Mouse (Mus musculus): ENCODE results near the gene Ldlrad3. TPM values are rescaled to one million over a fixed set of nuclear protein-coding genes. Genes with fewer than 3 reads are reported as not detected.

The Ldlrad3 gene
- polyA plus RNA-seq, 1 experiment from 2014 or later, result 20.4 TPM

DNA sequence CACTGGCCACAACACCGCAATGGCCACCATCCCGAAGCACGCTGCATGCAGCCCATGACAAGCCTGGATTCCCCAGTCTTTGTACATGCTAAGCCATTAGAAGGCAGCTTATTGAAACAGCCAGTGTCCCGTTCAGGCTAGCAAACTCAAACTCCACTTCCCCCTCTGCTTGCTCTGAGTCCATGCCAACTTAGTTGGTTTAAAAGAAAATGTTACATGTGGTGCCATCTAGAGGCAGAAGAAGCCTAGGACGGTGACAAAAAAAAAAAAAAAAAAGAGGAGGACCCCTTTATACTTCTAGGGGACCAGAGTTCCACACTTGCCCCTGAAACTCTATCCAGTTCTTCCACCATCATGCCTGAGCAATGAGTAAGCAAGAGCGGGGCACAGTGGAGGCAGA, 78.9 kb downstream of the Ldlrad3 start:
- H3K9ac ChIP-seq (ENCODE audit: low read depth, low read length), result no peak overlapping the region
- H3K9me3 ChIP-seq (replicated peaks; ENCODE audit: low read length), result no peaks in the 10 kb centered on the region
- peak; percentile 72 for DNase-seq (ENCODE audit: low spot score)
- peak; percentile 64 for TF ChIP-seq CTCF (IDR thresholded peaks at IDR 0.05; ENCODE audit: low read depth)
- 62% methylated on average over 6 of the region's 6 CpGs for WGBS
- H3K4me1 ChIP-seq (replicated peaks; ENCODE audit: insufficient read depth, low read length), result no peaks in the 10 kb centered on the region
- no peaks in the 10 kb centered on the region for H3K27me3 ChIP-seq (ENCODE audit: insufficient read depth, low read length)
- H3K36me3 ChIP-seq (ENCODE audit: insufficient read depth, low read length), result no peaks in the 10 kb centered on the region
- H3K4me2 ChIP-seq (ENCODE audit: low read length), result no peak overlapping the region
- no peak overlapping the region for H3K27ac ChIP-seq
- ATAC-seq (replicated peaks; ENCODE audit: low FRiP score, low read depth), result no peak
- H3K4me3 ChIP-seq (replicated peaks; ENCODE audit: low read depth, low read length), result no peak overlapping the region

DNA sequence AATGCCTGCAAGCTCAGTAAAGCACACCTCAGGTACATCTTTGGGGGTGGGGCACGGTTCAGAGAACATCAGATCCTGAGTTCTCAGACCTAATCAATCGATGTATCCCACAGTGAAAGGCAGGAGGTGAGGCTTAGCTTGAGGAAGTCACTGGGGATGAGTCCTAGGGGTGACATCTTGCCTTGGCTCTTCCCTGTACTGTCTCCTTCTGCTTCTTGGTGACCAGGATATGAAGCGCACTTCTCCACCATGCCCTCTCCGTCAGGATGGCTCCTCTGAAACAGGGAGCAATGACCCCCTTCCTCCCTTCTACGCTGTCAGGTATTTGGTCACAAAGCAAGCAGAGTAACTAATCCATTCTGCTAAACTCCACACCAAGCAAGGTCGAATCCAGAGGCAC, 79.5 kb downstream of the Ldlrad3 start:
- H3K4me1 ChIP-seq (replicated peaks; ENCODE audit: insufficient read depth, low read length), result no peaks in the 10 kb centered on the region
- 85% methylated on average over 6 of the region's 6 CpGs for WGBS
- H3K4me2 ChIP-seq (ENCODE audit: low read length), result no peak overlapping the region
- no peaks in the 10 kb centered on the region for H3K9me3 ChIP-seq (replicated peaks; ENCODE audit: low read length)
- H3K27ac ChIP-seq, result no peak overlapping the region
- H3K9ac ChIP-seq (ENCODE audit: low read depth, low read length), result no peak overlapping the region
- no peak for ATAC-seq (replicated peaks; ENCODE audit: low FRiP score, low read depth)
- H3K36me3 ChIP-seq (ENCODE audit: insufficient read depth, low read length), result no peaks in the 10 kb centered on the region
- no peak overlapping the region for H3K4me3 ChIP-seq (replicated peaks; ENCODE audit: low read depth, low read length)
- no peaks in the 10 kb centered on the region for H3K27me3 ChIP-seq (ENCODE audit: insufficient read depth, low read length)
- no peak for TF ChIP-seq CTCF (IDR thresholded peaks at IDR 0.05; ENCODE audit: low read depth)
- DNase-seq (ENCODE audit: low spot score), result no peak

DNA sequence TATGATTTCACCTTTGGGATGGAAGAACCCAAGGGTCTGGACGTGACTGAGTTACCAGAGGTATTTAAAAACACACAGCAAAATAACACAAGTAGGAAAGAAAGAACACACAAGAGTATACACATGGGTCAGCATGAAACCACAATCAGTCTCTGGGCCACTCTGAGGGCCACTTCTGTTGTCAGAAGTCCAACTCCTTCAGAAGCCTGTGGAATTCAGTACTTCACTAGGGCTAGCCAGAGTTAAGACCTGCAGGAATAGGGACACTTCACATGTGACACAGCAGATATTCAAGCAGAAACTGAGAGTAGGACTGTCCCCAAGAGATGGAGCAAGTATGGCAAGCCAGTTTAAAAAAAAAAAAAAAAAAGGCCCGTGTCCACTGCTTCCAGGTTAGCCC, 80.7 kb downstream of the Ldlrad3 start:
- no peak overlapping the region for H3K27ac ChIP-seq
- H3K27me3 ChIP-seq (ENCODE audit: insufficient read depth, low read length), result no peaks in the 10 kb centered on the region
- WGBS, result 97% methylated on average over 2 of the region's 2 CpGs
- H3K4me2 ChIP-seq (ENCODE audit: low read length), result no peak overlapping the region
- no peaks in the 10 kb centered on the region for H3K4me1 ChIP-seq (replicated peaks; ENCODE audit: insufficient read depth, low read length)
- TF ChIP-seq CTCF (IDR thresholded peaks at IDR 0.05; ENCODE audit: low read depth), result no peak
- no peak for DNase-seq (ENCODE audit: low spot score)
- no peak for ATAC-seq (replicated peaks; ENCODE audit: low FRiP score, low read depth)
- H3K4me3 ChIP-seq (replicated peaks; ENCODE audit: low read depth, low read length), result no peak overlapping the region
- no peaks in the 10 kb centered on the region for H3K36me3 ChIP-seq (ENCODE audit: insufficient read depth, low read length)
- no peaks in the 10 kb centered on the region for H3K9me3 ChIP-seq (replicated peaks; ENCODE audit: low read length)
- H3K9ac ChIP-seq (ENCODE audit: low read depth, low read length), result no peak overlapping the region

DNA sequence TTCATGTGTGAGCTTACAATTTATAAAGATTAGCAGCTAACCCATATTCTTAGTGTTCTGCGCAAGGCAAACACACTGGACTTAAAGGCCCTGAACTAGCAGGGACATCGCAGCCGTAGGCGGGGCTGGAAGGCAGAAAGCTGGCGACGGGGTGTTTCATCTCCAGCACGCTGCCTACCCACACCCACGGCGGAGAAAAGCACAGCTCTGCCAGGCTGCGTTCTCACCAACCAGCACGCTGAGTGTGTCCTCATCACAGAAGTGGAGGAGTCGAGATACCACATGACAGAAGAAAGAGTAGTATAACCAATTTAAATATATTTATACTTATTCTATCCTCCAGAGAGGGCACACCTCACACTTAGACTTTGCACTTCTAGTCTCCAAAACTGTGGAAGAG, 82.2 kb downstream of the Ldlrad3 start:
- 87% methylated on average over 12 of the region's 12 CpGs for WGBS
- TF ChIP-seq CTCF (IDR thresholded peaks at IDR 0.05; ENCODE audit: low read depth), result no peak
- Histone ChIP-seq H3K9me3 (replicated peaks; ENCODE audit: low read length) (no peaks in the 10 kb centered on the region), H3K9ac (ENCODE audit: low read depth, low read length) (no peak overlapping the region), H3K27me3 (ENCODE audit: insufficient read depth, low read length) (no peaks in the 10 kb centered on the region), H3K4me3 (replicated peaks; ENCODE audit: low read depth, low read length) (no peak overlapping the region), H3K4me2 (ENCODE audit: low read length) (no peak overlapping the region), H3K4me1 (replicated peaks; ENCODE audit: insufficient read depth, low read length) (no peaks in the 10 kb centered on the region), H3K36me3 (ENCODE audit: insufficient read depth, low read length) (no peaks in the 10 kb centered on the region), H3K27ac (no peak overlapping the region)
- DNase-seq (ENCODE audit: low spot score), result no peak
- ATAC-seq (replicated peaks; ENCODE audit: low FRiP score, low read depth), result no peak

DNA sequence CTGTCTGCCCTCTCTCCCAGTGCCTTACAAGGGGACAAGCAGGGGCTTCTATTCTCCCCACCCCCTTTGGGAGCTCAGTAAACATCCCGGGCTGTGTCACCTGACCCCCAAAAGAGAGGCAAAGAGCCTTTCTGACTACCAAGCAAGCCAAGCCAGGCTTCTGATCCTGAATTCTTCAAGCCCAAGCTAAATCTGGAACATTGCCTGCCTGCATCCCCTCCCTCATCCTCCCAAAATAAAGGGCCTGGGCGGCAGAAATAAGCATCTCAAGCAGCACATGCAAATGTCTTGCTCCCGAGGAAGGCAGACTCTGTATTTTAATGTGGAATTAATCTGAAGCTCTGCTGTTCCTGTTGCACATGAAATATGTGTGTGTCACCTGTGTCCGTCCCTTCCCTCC, 85.7 kb downstream of the Ldlrad3 start:
- Histone ChIP-seq H3K4me2 (ENCODE audit: low read length) (no peak overlapping the region), H3K27ac (no peak overlapping the region), H3K9ac (ENCODE audit: low read depth, low read length) (no peak overlapping the region), H3K9me3 (replicated peaks; ENCODE audit: low read length) (no peaks in the 10 kb centered on the region), H3K27me3 (ENCODE audit: insufficient read depth, low read length) (no peaks in the 10 kb centered on the region), H3K4me1 (replicated peaks; ENCODE audit: insufficient read depth, low read length) (no peaks in the 10 kb centered on the region), H3K4me3 (replicated peaks; ENCODE audit: low read depth, low read length) (no peak overlapping the region), H3K36me3 (ENCODE audit: insufficient read depth, low read length) (no peaks in the 10 kb centered on the region)
- ATAC-seq (replicated peaks; ENCODE audit: low FRiP score, low read depth), result no peak
- 60% methylated on average over 4 of the region's 4 CpGs for WGBS
- TF ChIP-seq CTCF (IDR thresholded peaks at IDR 0.05; ENCODE audit: low read depth), result no peak
- no peak for DNase-seq (ENCODE audit: low spot score)

DNA sequence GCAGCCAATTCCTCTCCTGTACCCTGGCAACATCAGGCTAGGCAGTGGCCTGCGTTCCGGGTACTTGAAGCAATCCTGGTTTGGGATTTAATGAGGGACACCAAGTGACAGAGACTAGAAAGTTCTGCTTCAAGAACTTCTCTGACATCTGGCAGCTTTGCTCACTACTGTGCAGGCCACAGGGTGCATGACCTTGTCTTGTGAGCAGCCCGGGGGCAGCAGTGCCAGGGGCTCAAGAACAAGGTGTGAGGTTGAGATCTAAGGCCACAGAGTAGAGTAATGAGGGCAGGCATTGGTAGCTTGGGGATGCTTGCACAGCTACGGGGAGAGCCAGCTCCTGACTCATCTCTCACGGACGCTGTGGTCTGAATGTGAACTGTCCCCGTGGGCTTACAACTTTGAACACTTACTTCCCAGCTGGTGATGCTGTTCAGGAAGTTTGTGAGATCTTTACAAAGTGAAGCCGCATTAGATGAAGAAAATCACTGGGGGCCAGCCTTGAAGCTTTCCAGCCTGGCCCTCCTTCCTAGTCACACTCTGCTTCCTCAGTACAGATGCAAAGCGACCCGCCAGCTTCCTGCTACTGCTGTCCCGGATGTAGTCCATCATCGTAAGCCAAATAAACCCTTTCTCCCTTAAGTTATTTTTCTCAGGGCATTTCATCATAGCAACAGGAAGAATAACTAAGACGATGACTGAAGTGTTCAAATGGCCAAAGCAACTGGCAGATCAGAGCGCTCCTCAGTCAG, 86.3 kb downstream of the Ldlrad3 start:
- TF ChIP-seq CTCF (IDR thresholded peaks at IDR 0.05; ENCODE audit: low read depth), result no peak
- H3K9ac ChIP-seq (ENCODE audit: low read depth, low read length), result no peak overlapping the region
- H3K27me3 ChIP-seq (ENCODE audit: insufficient read depth, low read length), result no peaks in the 10 kb centered on the region
- ATAC-seq (replicated peaks; ENCODE audit: low FRiP score, low read depth) (no peak; the same call in 1 of the 2 replicates), DNase-seq (ENCODE audit: low spot score) (peak; percentile 46)
- H3K4me2 ChIP-seq (ENCODE audit: low read length), result no peak overlapping the region
- no peaks in the 10 kb centered on the region for H3K36me3 ChIP-seq (ENCODE audit: insufficient read depth, low read length)
- no peak overlapping the region for H3K27ac ChIP-seq
- no peaks in the 10 kb centered on the region for H3K4me1 ChIP-seq (replicated peaks; ENCODE audit: insufficient read depth, low read length)
- WGBS, result 67% methylated on average over 14 of the region's 14 CpGs
- no peaks in the 10 kb centered on the region for H3K9me3 ChIP-seq (replicated peaks; ENCODE audit: low read length)
- H3K4me3 ChIP-seq (replicated peaks; ENCODE audit: low read depth, low read length), result no peak overlapping the region

DNA sequence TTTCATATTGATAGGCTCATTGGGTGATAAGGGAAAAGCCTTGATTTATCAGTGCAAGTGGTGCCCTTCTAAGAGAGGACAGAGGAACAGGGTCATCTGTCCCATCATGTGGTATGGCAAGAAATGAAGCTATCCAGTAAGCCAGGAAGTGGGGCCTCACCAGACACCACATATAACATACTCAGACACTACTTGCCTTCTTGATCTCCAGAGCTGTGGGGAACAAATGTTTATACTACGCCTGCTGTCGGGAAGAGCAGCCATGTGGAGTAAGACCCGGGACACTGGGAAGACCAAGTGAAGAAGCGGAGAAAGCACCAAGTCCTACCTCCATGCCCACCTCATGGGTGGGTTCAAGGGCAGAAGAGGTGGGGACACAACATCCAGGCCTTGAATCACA, 86.9 kb downstream of the Ldlrad3 start:
- no peak for TF ChIP-seq CTCF (IDR thresholded peaks at IDR 0.05; ENCODE audit: low read depth)
- Histone ChIP-seq H3K4me2 (ENCODE audit: low read length) (no peak overlapping the region), H3K4me3 (replicated peaks; ENCODE audit: low read depth, low read length) (no peak overlapping the region), H3K9ac (ENCODE audit: low read depth, low read length) (no peak overlapping the region), H3K4me1 (replicated peaks; ENCODE audit: insufficient read depth, low read length) (no peaks in the 10 kb centered on the region), H3K27me3 (ENCODE audit: insufficient read depth, low read length) (no peaks in the 10 kb centered on the region), H3K9me3 (replicated peaks; ENCODE audit: low read length) (no peaks in the 10 kb centered on the region), H3K36me3 (ENCODE audit: insufficient read depth, low read length) (no peaks in the 10 kb centered on the region), H3K27ac (no peak overlapping the region)
- DNase-seq (ENCODE audit: low spot score) (no peak), ATAC-seq (replicated peaks; ENCODE audit: low FRiP score, low read depth) (no peak)
- WGBS, result 88% methylated on average over 4 of the region's 4 CpGs
